Mouse (Mus musculus) embryo, embryonic 11.5 days (tissue): Measurements from ENCODE around the gene Grin1.
A peak's percentile ranks its signal among the peaks of the same experiment; 100 is the strongest.

ENCODE experiments used
- DNase-seq: peaks from one replicate; pipeline ENCODE4 v3.0.0-alpha.2; 2012; ENCODE audit warnings: low read depth, low spot score

Grin1 gene

DNA sequence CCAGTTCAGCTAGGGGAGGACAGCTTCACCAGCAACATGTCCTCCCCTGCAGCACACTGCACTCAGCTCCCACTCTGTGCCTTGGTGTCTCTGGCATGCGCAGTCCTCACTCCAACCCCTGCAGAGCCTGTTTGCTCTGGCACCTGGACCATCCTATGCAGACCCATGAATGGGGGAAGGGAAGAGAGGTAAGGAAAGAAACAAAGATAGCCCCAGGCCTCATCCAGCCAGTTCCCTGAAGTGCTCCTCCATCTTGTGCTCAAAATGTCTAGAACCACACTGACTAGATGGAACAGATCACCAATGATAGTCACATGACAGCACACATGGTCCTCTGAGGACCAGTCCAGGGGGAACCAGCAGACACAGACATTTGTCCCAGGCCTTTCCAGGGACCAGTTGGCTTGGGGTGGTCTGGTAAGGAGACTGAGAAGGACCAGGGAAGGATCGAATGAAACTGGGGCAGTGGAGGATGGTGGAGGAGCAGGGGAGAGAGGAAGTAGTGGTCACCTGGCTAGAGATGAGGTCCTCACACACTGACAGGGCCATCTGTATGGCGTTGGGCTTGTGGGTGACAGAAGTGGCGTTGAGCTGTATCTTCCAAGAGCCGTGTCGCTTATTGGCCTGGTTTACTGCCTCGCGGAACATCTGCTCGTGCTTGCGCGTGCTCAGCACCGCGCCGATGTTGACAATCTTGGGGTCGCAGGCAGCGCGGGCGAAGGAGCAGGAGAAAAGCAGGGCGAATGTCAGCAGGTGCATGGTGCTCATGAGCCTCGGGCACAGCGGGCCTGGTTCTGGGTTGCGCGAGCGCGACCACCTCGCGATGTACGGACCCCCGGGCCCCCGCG lies 644 bp downstream of the Grin1 start:
- DNase-seq, result no peak

GRCm38 (mm10) chr2:25311491-25311891 lies 7.5 kb downstream of the Grin1 start:
- DNase-seq, result no peak

GRCm38 (mm10) chr2:25310969-25311368 lies 8.0 kb downstream of the Grin1 start:
- DNase-seq, result no peak

DNA sequence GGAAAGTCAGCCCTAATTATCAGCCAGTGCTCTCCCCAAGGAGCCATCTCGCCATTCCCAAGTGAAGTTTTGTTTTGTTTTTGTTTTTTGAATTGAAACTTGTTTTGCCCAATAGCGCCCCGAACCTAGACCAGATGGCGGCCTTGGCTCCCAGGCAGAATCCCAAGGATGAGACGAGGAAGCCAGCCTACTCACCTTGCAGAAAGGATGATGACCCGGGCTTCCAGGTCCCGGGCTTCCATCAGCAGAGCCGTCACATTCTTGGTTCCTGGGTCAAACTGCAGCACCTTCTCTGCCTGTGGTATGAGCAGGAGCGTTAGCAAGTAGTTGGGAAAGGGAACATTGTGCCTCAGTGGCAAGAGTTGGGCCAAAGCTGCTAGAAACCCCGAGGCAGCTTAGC lies 8.8 kb downstream of the Grin1 start:
- no peak for DNase-seq

- no peak for DNase-seq
Measured at GRCm38 (mm10) chr2:25305587-25306359, 13.2 kb downstream of the Grin1 start.

DNA sequence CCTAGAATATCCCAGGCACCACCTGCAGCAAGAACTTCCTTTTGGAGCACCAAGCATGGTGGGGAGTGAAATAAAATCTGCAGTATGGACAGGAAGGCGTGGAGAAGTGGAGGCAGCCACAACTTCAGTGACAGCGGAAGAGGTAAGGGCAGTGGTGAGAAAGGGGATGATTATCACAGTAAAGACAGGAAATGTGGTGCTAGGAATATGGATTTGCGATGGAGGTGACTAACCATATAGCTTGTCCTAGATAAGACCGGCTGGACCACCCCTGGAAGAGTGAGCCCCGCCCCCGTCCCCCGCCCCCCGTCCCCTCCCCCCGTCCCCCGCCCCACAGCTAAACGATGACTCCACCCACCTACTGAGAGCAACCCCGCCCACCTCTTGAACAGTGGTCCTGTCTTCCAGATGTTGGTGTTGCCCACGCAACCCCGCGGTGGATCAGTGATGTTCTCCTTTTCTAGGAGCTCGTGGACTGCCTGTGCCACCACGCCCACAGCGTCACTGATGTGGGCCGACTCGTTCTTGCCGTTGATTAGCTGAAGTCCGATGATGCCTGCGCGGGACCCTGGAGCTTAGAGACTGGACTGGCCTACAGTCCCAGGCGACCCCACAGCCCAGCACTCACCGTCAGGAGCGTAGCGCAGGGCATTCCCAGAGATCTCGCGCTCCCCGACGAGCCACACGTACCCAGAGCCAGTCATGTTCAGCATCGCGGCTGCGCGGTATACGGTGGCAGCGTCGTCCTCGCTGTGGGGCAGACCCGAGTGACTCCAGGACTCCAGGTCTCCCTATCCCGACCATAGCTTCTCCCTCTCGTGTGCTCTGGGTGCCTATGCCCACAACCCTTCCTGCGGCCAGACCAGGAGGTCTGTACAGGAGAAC lies 14.1 kb downstream of the Grin1 start:
- peak; percentile 32 for DNase-seq

GRCm38 (mm10) chr2:25303931-25304656 lies 14.9 kb downstream of the Grin1 start:
- DNase-seq, result no peak

DNA sequence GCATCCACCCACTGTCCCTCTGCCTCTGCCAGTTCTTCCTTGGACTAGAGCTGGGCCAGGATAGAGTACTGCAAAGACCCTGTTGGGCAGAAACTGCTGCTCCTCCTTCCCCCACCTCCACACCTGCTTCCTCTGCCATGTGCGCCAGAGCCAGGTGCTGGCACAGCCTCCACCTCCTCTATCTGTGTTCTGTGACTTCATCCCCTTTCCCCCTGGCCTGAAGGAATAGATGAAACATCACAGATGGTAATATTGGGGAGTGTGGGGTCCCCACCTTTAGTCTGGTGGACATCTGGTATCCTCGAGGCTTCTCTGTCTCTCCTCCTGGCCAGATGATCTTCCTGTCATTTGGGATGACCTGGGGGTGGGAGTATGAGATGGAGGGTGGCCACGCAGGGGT lies 15.5 kb downstream of the Grin1 start:
- DNase-seq, result no peak

- no peak for DNase-seq
Measured at GRCm38 (mm10) chr2:25298046-25298445, 20.9 kb downstream of the Grin1 start.

- no peak for DNase-seq
Measured at GRCm38 (mm10) chr2:25297093-25297492, 21.9 kb downstream of the Grin1 start.

- DNase-seq, result no peak
Measured at GRCm38 (mm10) chr2:25293706-25294105, 25.3 kb downstream of the Grin1 start.

GRCm38 (mm10) chr2:25292856-25293255 lies 26.1 kb downstream of the Grin1 start:
- DNase-seq, result peak; percentile 53

DNA sequence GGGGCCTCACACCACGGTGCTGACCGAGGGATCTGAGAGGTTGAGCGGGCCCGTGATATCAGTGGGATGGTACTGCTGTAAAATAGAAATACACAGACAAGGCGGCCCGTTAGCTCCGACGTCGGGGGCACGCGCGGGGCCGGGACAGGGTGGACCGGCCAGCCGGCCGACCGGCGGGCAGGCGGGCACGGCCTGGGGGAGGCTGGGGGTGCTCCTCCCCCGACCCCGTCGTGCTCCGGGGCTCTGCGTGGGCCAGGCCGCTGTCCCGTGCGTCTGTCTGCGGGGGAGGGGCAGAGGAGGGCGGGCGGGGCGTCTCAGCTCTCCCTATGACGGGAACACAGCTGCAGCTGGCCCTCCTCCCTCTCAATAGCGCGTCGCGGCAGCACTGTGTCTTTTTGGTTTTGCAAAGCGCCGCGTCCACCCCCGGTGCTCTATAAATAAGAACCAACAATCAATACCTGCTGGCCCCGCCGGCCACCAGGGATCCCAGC lies 26.9 kb downstream of the Grin1 start:
- no peak for DNase-seq

- no peak for DNase-seq
Measured at GRCm38 (mm10) chr2:25291184-25292053, 27.6 kb downstream of the Grin1 start.

- no peak for DNase-seq
Measured at GRCm38 (mm10) chr2:25290816-25291130, 28.2 kb downstream of the Grin1 start.

GRCm38 (mm10) chr2:25290101-25290815 lies 28.7 kb downstream of the Grin1 start:
- DNase-seq, result no peak

DNA sequence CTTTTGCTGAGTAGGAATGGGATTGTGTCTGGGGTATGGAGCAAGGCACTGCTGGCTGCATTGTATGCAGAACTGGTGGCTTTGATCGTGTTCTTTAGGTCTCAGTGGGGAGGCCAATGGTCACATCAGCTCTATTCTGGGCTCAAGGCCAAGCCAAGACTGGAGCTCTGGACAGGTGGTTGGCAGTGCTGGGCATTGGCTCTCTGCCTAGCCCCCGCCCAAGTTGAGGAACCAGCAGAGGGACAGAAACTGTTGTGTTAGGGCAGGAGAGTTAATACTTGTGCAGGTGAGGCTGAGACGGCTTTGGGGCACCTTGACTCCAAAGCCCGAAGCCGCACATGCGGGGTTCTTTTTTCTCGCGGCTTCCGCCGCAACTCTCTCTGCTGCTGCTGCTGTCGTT lies 29.3 kb downstream of the Grin1 start, which contains the start of gene Lrrc26:
TSS of gene Lrrc26 (plus strand) at position 265 of the 400 bp plus-strand sequence.
- DNase-seq, result no peak

GRCm38 (mm10) chr2:25288734-25289345 lies 30.1 kb downstream of the Grin1 start:
- DNase-seq, result no peak
